Mouse (Mus musculus) limb, embryonic 14.5 days (tissue): ENCODE data around the gene Ecel1. TPM values are rescaled to one million over a fixed set of nuclear protein-coding genes. Genes with fewer than 3 reads are reported as not detected.

Experiments
- ATAC-seq: fragments of 200-750 bp; cut with Nextera tagmentation; 2 replicates; pipeline ENCODE4 v1.8.0; 2017; ENCODE audit warnings: low read depth, moderate number of reproducible peaks, moderate TSS enrichment; ENCODE audit not compliant: low FRiP score
- DNase-seq: peaks from one replicate; pipeline ENCODE4 v3.0.0-alpha.2; 2015; ENCODE audit warnings: low spot score
- H3K27ac ChIP-seq: fragments of 300-500 bp; sonication (generic); replicated peaks from 2 replicates; pipeline ENCODE4 v1.5.1; 2014; ENCODE audit warnings: low read depth, mild to moderate bottlenecking, low read length, moderate library complexity, mixed read lengths
- H3K27me3 ChIP-seq: fragments of 300-500 bp; sonication (generic); 2 replicates; pipeline ENCODE4 v1.6.1; 2014; ENCODE audit warnings: low read length, mixed read lengths; ENCODE audit not compliant: control insufficient read depth, insufficient read depth
- H3K36me3 ChIP-seq: fragments of 300-500 bp; sonication (generic); 2 replicates; pipeline ENCODE4 v1.6.1; 2014; ENCODE audit warnings: mild to moderate bottlenecking, low read length, moderate library complexity, mixed read lengths; ENCODE audit not compliant: control insufficient read depth, insufficient read depth
- H3K4me1 ChIP-seq: fragments of 300-500 bp; sonication (generic); 2 replicates; pipeline ENCODE4 v1.6.1; 2014; ENCODE audit warnings: antibody characterized with exemption, low read length, mixed read lengths; ENCODE audit not compliant: control insufficient read depth, insufficient read depth
- H3K4me2 ChIP-seq: fragments of 300-500 bp; sonication (generic); replicated peaks from 2 replicates; pipeline ENCODE4 v1.6.1; 2014; ENCODE audit warnings: low read depth, mild to moderate bottlenecking, low read length, moderate library complexity; ENCODE audit not compliant: severe bottlenecking
- H3K4me3 ChIP-seq: fragments of 300-500 bp; sonication (generic); replicated peaks from 2 replicates; pipeline ENCODE4 v1.5.1; 2014; ENCODE audit warnings: low read length
- H3K9ac ChIP-seq: fragments of 300-500 bp; sonication (generic); 2 replicates; pipeline ENCODE4 v1.6.1; 2014; ENCODE audit warnings: mild to moderate bottlenecking, low read depth, low read length, moderate library complexity; ENCODE audit not compliant: severe bottlenecking
- H3K9me3 ChIP-seq: fragments of 300-500 bp; sonication (generic); 2 replicates; pipeline ENCODE4 v1.6.1; 2016; ENCODE audit warnings: low read length; ENCODE audit not compliant: control insufficient read depth
- POLR2A ChIP-seq: fragments of 200-500 bp; IDR thresholded peaks from 2 replicates; pipeline ENCODE4 v1.8.0; 2012; ENCODE audit warnings: inconsistent platforms, mild to moderate bottlenecking, moderate library complexity, borderline replicate concordance; ENCODE audit not compliant: insufficient read depth, insufficient read length; ENCODE audit errors: extremely low read depth
- WGBS: fragments of 180-500 bp; shearing (Covaris S2); extraction: QIAGEN DNeasy Blood & Tissue Kit; methylation state at CpG from one replicate; pipeline ENCODE4 v1.1.7; 2014; 5-methylcytosine and 5-hydroxymethylcytosine counted together
- polyA plus RNA-seq, 2 experiments: library from polyadenylated mRNA; depleted of rRNA in 1 of 2; stranded (reverse) in 1 of 2; unstranded in 1 of 2; fragments of >200 nt; fragmentation: Nextera tagmentation in 1 of 2; extraction: Ambion mirVana in 1 of 2; gene quantifications; 2 replicates each; pipeline versions ENCODE4 v1.2.1 to v1.2.3; 2012 to 2014

Gene Ecel1
- polyA plus RNA-seq, 2 experiments: 1.0 to 1.4 TPM

GRCm38 (mm10) chr1:87171312-87171711 lies 15.0 kb upstream of the Ecel1 start:
- Histone ChIP-seq H3K27me3 (peaks cover 27% of the 10 kb centered on the region), H3K9ac (no peak overlapping the region), H3K36me3 (no peaks in the 10 kb centered on the region), H3K4me2 (no peak overlapping the region), H3K27ac (no peak overlapping the region), H3K4me1 (peaks cover 11% of the 10 kb centered on the region; the same call in 1 of the 2 replicates), H3K4me3 (no peak overlapping the region), H3K9me3 (no peaks in the 10 kb centered on the region)
- WGBS: 95% methylated on average over 1 of the region's 1 CpGs
- no peak for ATAC-seq
- no peak for TF ChIP-seq POLR2A
- DNase-seq: no peak

- no peaks in the 10 kb centered on the region for H3K36me3 ChIP-seq
- H3K4me3 ChIP-seq: no peak overlapping the region
- WGBS: 12% methylated on average over 4 of the region's 19 CpGs
- no peak for TF ChIP-seq POLR2A
- no peak overlapping the region for H3K9ac ChIP-seq
- H3K4me2 ChIP-seq: no peak overlapping the region
- ATAC-seq (no peak; the same call in 1 of the 2 replicates), DNase-seq (no peak)
- H3K4me1 ChIP-seq: 0 out of 2 replicates have a peak, but pooled peaks cover 4% of the 10 kb centered on the region
- H3K9me3 ChIP-seq: no peaks in the 10 kb centered on the region
- no peak overlapping the region for H3K27ac ChIP-seq
- peaks cover 26% of the 10 kb centered on the region for H3K27me3 ChIP-seq
Observed at GRCm38 (mm10) chr1:87170458-87170857, 14.1 kb upstream of the Ecel1 start.

- WGBS: 38% methylated on average over 9 of the region's 9 CpGs
- no peaks in the 10 kb centered on the region for H3K9me3 ChIP-seq
- H3K4me1 ChIP-seq: no peaks in the 10 kb centered on the region
- ATAC-seq: no peak
- no peak overlapping the region for H3K9ac ChIP-seq
- H3K4me2 ChIP-seq: no peak overlapping the region
- DNase-seq: no peak
- TF ChIP-seq POLR2A: no peak
- H3K36me3 ChIP-seq: no peaks in the 10 kb centered on the region
- peaks cover 23% of the 10 kb centered on the region for H3K27me3 ChIP-seq
- no peak overlapping the region for H3K27ac ChIP-seq
- no peak overlapping the region for H3K4me3 ChIP-seq
Observed at GRCm38 (mm10) chr1:87164796-87165184, 8.5 kb upstream of the Ecel1 start.

DNA sequence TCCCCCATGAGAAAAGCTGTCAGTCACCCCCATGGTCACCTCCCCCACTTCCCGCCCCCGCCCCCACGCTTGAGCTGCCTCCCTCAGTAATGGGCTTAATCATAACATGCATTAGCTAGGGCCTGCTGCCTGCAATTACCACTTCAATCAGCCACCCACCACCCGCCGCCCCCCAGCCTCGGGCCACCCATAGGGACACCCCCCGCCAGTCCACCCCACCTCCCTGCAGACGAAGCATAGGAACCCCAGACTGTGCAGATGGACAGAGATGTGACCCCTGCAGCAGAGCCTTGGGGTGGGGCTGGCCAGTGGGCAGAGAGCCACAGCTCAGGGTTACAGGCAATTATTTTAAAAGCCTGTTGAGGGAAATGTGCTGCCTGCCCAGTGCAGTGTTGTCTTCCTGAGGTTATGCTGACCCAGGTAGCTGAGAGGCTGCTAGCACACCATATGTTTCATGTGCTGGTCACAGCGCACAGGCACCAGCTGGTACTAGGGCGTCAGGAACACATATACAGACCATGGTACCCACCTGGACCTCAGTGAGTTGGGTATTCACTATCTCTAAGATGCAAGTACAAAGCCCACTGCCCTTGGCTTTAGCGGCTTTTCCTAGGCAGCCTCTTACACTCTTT lies 8.0 kb upstream of the Ecel1 start:
- 30% methylated on average over 4 of the region's 11 CpGs for WGBS
- H3K9me3 ChIP-seq: no peaks in the 10 kb centered on the region
- no peak overlapping the region for H3K4me2 ChIP-seq
- no peak for ATAC-seq
- H3K27me3 ChIP-seq: peaks cover 22% of the 10 kb centered on the region
- no peak overlapping the region for H3K27ac ChIP-seq
- H3K36me3 ChIP-seq: no peaks in the 10 kb centered on the region
- H3K4me1 ChIP-seq: no peaks in the 10 kb centered on the region
- H3K9ac ChIP-seq: no peak overlapping the region
- no peak overlapping the region for H3K4me3 ChIP-seq
- no peak for DNase-seq
- TF ChIP-seq POLR2A: no peak

GRCm38 (mm10) chr1:87159396-87159795 lies 3.1 kb upstream of the Ecel1 start:
- DNase-seq (no peak), ATAC-seq (no peak)
- Histone ChIP-seq H3K27ac (no peak overlapping the region), H3K36me3 (no peaks in the 10 kb centered on the region), H3K4me1 (peaks cover 4% of the 10 kb centered on the region; the same call in 1 of the 2 replicates), H3K27me3 (peaks cover 53% of the 10 kb centered on the region), H3K9ac (no peak overlapping the region), H3K9me3 (no peaks in the 10 kb centered on the region), H3K4me3 (no peak overlapping the region), H3K4me2 (no peak overlapping the region)
- no peak for TF ChIP-seq POLR2A
- 69% methylated on average over 3 of the region's 3 CpGs for WGBS
